ENCODE assay signal across 19 mouse cellular contexts in genomic region chr1:86432778-86433177, GRCm38 (mm10). TPM values are rescaled to one million over a fixed set of nuclear protein-coding genes. Genes with fewer than 3 reads are reported as not detected.
A peak's percentile ranks its signal among the peaks of the same experiment; 100 is the strongest.
DNase-seq lines count a peak whose midpoint lies in the region; ATAC-seq and TF ChIP-seq lines count a peak whose summit lies in the region.
"Had no signal": no experiment of that assay in that cellular context is flagged by ENCODE, and none has a peak within 500 bp of the region (broad histone marks: within the 10 kb centered on the region; RNA-seq: fewer than 3 reads in every experiment).

No protein-coding gene starts in this region.

- no peak for TF ChIP-seq CTCF in MEL (IDR thresholded peaks at IDR 0.05 in 2 of 3, conservative IDR thresholded peaks at IDR 0.05 in 1 of 3; ENCODE audit: control insufficient read depth in 1 of 3, insufficient read depth in 1 of 3, low read depth in 2 of 3, low read length in 3 of 3, poor library complexity in 1 of 3, severe bottlenecking in 1 of 3)

- no peak overlapping the region for H3K9ac ChIP-seq in hindbrain, embryonic 11.5 days (ENCODE audit: low read depth, low read length)
- H3K9ac ChIP-seq in hindbrain, embryonic 16.5 days (ENCODE audit: low read depth, low read length) = no peak overlapping the region
- no peak overlapping the region for H3K9ac ChIP-seq in MEL (ENCODE audit: control insufficient read depth, low read depth, low read length, poor library complexity, severe bottlenecking)
- no peak overlapping the region for H3K9ac ChIP-seq in liver, embryonic 15.5 days

- H3K4me1 ChIP-seq in hindbrain, embryonic 11.5 days (replicated peaks; ENCODE audit: control insufficient read depth, insufficient read depth, low read length) = peaks cover 17% of the 10 kb centered on the region
- H3K4me1 ChIP-seq in hindbrain, embryonic 16.5 days (ENCODE audit: control insufficient read depth, insufficient read depth, low read depth, low read length) = peaks cover 21% of the 10 kb centered on the region
- H3K4me1 ChIP-seq in MEL (ENCODE audit: control insufficient read depth in 1 of 2, insufficient read depth in 2 of 2, low read length in 2 of 2) = peaks cover 12 to 46% of the 10 kb centered on the region in 2 experiments
- H3K4me1 ChIP-seq in liver, embryonic 15.5 days (replicated peaks) = peaks cover 54% of the 10 kb centered on the region

- no peaks in the 10 kb centered on the region for H3K27me3 ChIP-seq in hindbrain, embryonic 11.5 days (ENCODE audit: control insufficient read depth, insufficient read depth, low read length)
- no peaks in the 10 kb centered on the region for H3K27me3 ChIP-seq in hindbrain, embryonic 16.5 days (replicated peaks; ENCODE audit: control insufficient read depth, insufficient read depth, low read length)
- no peaks in the 10 kb centered on the region for H3K27me3 ChIP-seq in MEL (ENCODE audit: control insufficient read depth in 1 of 2, insufficient read depth in 2 of 2, low read length in 2 of 2)
- H3K27me3 ChIP-seq in liver, embryonic 15.5 days = no peaks in the 10 kb centered on the region

- no peak for DNase-seq in hindbrain, embryonic 11.5 days (ENCODE audit: low spot score)
- DNase-seq in 416B (ENCODE audit: low read depth) = peak; percentile 64
- peak; percentile 50 for DNase-seq in MEL (ENCODE audit: low read depth, low spot score)
- no peak for DNase-seq in right cerebral cortex, adult 2 months (ENCODE audit: low spot score in 2 of 2)
- DNase-seq in adrenal gland, adult (ENCODE audit: inconsistent age in 2 of 2, low spot score in 1 of 2) = no peak
- DNase-seq in spleen, postnatal 36 days (ENCODE audit: low spot score in 2 of 2) = no peak
- DNase-seq: cerebellum, adult 11 months; embryo, embryonic 11 days; heart, postnatal 36 days; kidney, adult 8-10 months; lung, postnatal 4 days; right cerebral cortex, postnatal 4 days; thymus, adult 18-20 months had no signal

- ATAC-seq in hindbrain, embryonic 11.5 days (ENCODE audit: low FRiP score) = no peak
- ATAC-seq in hindbrain, embryonic 16.5 days = no peak
- no peak for ATAC-seq in liver, embryonic 15.5 days (ENCODE audit: insufficient read depth)

- 91% methylated on average over 4 of the region's 4 CpGs for WGBS in hindbrain, embryonic 11.5 days
- WGBS in hindbrain, embryonic 16.5 days = 85% methylated on average over 4 of the region's 4 CpGs
- 17% methylated on average over 4 of the region's 4 CpGs for WGBS in liver, embryonic 15.5 days (ENCODE audit: insufficient replicate concordance)

- TF ChIP-seq POLR2A in MEL (IDR thresholded peaks at IDR 0.05; ENCODE audit: control insufficient read depth in 1 of 2, insufficient read depth in 1 of 2, low read depth in 1 of 2, low read length in 2 of 2, poor library complexity in 1 of 2) = no peak

- TF ChIP-seq RAD21 in MEL (IDR thresholded peaks at IDR 0.05; ENCODE audit: low read depth, low read length) = no peak

- H3K9me3 ChIP-seq in hindbrain, embryonic 11.5 days (ENCODE audit: control insufficient read depth, low read length) = no peaks in the 10 kb centered on the region
- H3K9me3 ChIP-seq in hindbrain, embryonic 16.5 days (ENCODE audit: control insufficient read depth, low read length) = no peaks in the 10 kb centered on the region
- no peaks in the 10 kb centered on the region for H3K9me3 ChIP-seq in MEL (replicated peaks; ENCODE audit: insufficient read depth, low read length)
- H3K9me3 ChIP-seq in liver, embryonic 15.5 days (replicated peaks) = no peaks in the 10 kb centered on the region

- H3K4me3 ChIP-seq in hindbrain, embryonic 11.5 days (ENCODE audit: low read depth, low read length) = no peak overlapping the region
- H3K4me3 ChIP-seq in hindbrain, embryonic 16.5 days (ENCODE audit: low read length) = no peak overlapping the region
- H3K4me3 ChIP-seq in MEL (ENCODE audit: control insufficient read depth in 1 of 2, insufficient read depth in 1 of 2, low read depth in 2 of 2, low read length in 2 of 2) = no peak overlapping the region
- no peak overlapping the region for H3K4me3 ChIP-seq in liver, embryonic 15.5 days (replicated peaks)

- peak in 1 of 2 experiments; percentile 51; a peak in 2 of 4 replicates for TF ChIP-seq EP300 in MEL (IDR thresholded peaks at IDR 0.05; ENCODE audit: low read depth in 1 of 2, low read length in 2 of 2)

- H3K4me2 ChIP-seq in hindbrain, embryonic 11.5 days (replicated peaks; ENCODE audit: low read depth, low read length) = no peak overlapping the region
- H3K4me2 ChIP-seq in hindbrain, embryonic 16.5 days (ENCODE audit: low read length) = no peak overlapping the region
- H3K4me2 ChIP-seq in liver, embryonic 15.5 days = no peak overlapping the region

- no peaks in the 10 kb centered on the region for H3K36me3 ChIP-seq in hindbrain, embryonic 11.5 days (ENCODE audit: control insufficient read depth, insufficient read depth, low read length)
- H3K36me3 ChIP-seq in hindbrain, embryonic 16.5 days (ENCODE audit: control insufficient read depth, insufficient read depth, low read length) = no peaks in the 10 kb centered on the region
- H3K36me3 ChIP-seq in MEL (ENCODE audit: control insufficient read depth in 1 of 2, insufficient read depth in 2 of 2, low read length in 2 of 2) = peaks cover 0 to 36% of the 10 kb centered on the region in 2 experiments; a peak in 2 of 4 replicates
- no peaks in the 10 kb centered on the region for H3K36me3 ChIP-seq in liver, embryonic 15.5 days (replicated peaks)

- H3K27ac ChIP-seq in hindbrain, embryonic 11.5 days (ENCODE audit: low read depth, low read length) = peak overlapping the region; percentile 99; the same call in 1 of the 2 replicates
- no peak overlapping the region for H3K27ac ChIP-seq in hindbrain, embryonic 16.5 days (ENCODE audit: low read depth, low read length)
- H3K27ac ChIP-seq in MEL (ENCODE audit: control insufficient read depth, low read depth, low read length) = 0 out of 2 replicates have a peak overlapping the region, but pooled peaks have one; percentile 16
- 0 out of 2 replicates have a peak overlapping the region, but pooled peaks have one; percentile 3 for H3K27ac ChIP-seq in liver, embryonic 15.5 days (replicated peaks)

- peaks cover 2% of the 10 kb centered on the region; the same call in 1 of the 2 replicates for H3K79me2 ChIP-seq in MEL (ENCODE audit: control insufficient read depth, insufficient read depth, low read length, poor library complexity)

TF ChIP-seq in MEL, 35 proteins besides CTCF, POLR2A, EP300 and RAD21:
- TF ChIP-seq POLR2AphosphoS5 (IDR thresholded peaks at IDR 0.05; ENCODE audit: borderline replicate concordance, low read depth, low read length) (no peak), MAX (IDR thresholded peaks at IDR 0.05; ENCODE audit: low read length) (no peak), ZKSCAN1 (IDR thresholded peaks at IDR 0.05; ENCODE audit: low read depth, low read length) (no peak), E2F4 (IDR thresholded peaks at IDR 0.05; ENCODE audit: borderline replicate concordance, low read depth, low read length) (no peak), USF1 (IDR thresholded peaks at IDR 0.05; ENCODE audit: low read depth, low read length) (peak; percentile 46), POLR2AphosphoS2 (IDR thresholded peaks at IDR 0.05; ENCODE audit: low read length) (no peak), TAL1 (IDR thresholded peaks at IDR 0.05; ENCODE audit: low read length) (peak; percentile 52), SIN3A (IDR thresholded peaks at IDR 0.05; ENCODE audit: low read length) (0 out of 2 replicates have a peak, but pooled peaks have one; percentile 21), RCOR1 (IDR thresholded peaks at IDR 0.05; ENCODE audit: low read depth, low read length) (peak; percentile 36; the same call in 1 of the 2 replicates), ETS1 (IDR thresholded peaks at IDR 0.05; ENCODE audit: low read depth, low read length) (peak; percentile 62), GATA1 (IDR thresholded peaks at IDR 0.05; ENCODE audit: low read depth, low read length) (0 out of 2 replicates have a peak, but pooled peaks have one; percentile 32)

RNA-seq across cellular contexts. Expression of gene Tex44, which starts 6.6 kb away (rescaled TPM):
- 0.15 TPM in 1 of 2 replicates, not detected in the other for polyA plus RNA-seq in hindbrain, embryonic 11.5 days (2014; fragmentation: Nextera tagmentation; extraction: Ambion mirVana)
- polyA plus RNA-seq in hindbrain, embryonic 16.5 days (2015; fragmentation: Nextera tagmentation; extraction: Ambion mirVana) = not detected in 2 replicates
- total RNA-seq in MEL (2012; rRNA removed) = not detected in 2 replicates
- polyA plus RNA-seq in MEL (2012; ENCODE audit: insufficient read depth in 1 of 2, insufficient read length in 2 of 2, low read depth in 1 of 2, low replicate concordance in 2 of 2, missing spikeins in 1 of 2) = not detected
- not detected in 2 replicates for polyA plus RNA-seq in liver, embryonic 15.5 days (2015; fragmentation: Nextera tagmentation; extraction: Ambion mirVana)
- total RNA-seq: adrenal gland, postnatal 4 days; gastrocnemius, postnatal 4 days; heart, postnatal 36 days; neutrophil, adult 5-6 weeks had no signal
- polyA plus RNA-seq: limb, embryonic 11.5 days had no signal

RNA-seq across cellular contexts. Expression of gene Nmur1, which starts 6.8 kb away (rescaled TPM):
- polyA plus RNA-seq in hindbrain, embryonic 11.5 days (2014; fragmentation: Nextera tagmentation; extraction: Ambion mirVana) = not detected in 2 replicates
- 0.13 TPM in 1 of 2 replicates, not detected in the other for polyA plus RNA-seq in hindbrain, embryonic 16.5 days (2015; fragmentation: Nextera tagmentation; extraction: Ambion mirVana)
- not detected in 2 replicates for total RNA-seq in MEL (2012; rRNA removed)
- polyA plus RNA-seq in MEL (2012; ENCODE audit: insufficient read depth in 1 of 2, insufficient read length in 2 of 2, low read depth in 1 of 2, low replicate concordance in 2 of 2, missing spikeins in 1 of 2) = not detected
- polyA plus RNA-seq in liver, embryonic 15.5 days (2015; fragmentation: Nextera tagmentation; extraction: Ambion mirVana) = not detected in 2 replicates
- total RNA-seq: adrenal gland, postnatal 4 days; gastrocnemius, postnatal 4 days; heart, postnatal 36 days; neutrophil, adult 5-6 weeks had no signal

Comparison
In these comparisons a context has a peak if more than half of its experiments do, and no peak if none do; other contexts are left out.
1. DNase-seq: peak in 416B (single experiment) and MEL (single experiment); none in hindbrain, embryonic 11.5 days (single experiment), right cerebral cortex, adult 2 months (0 of 2), adrenal gland, adult (0 of 2) and spleen, postnatal 36 days (0 of 2).